Mouse (Mus musculus) adrenal gland, adult 2 months (tissue): ENCODE data around the gene Cubn. TPM values are rescaled to one million over a fixed set of nuclear protein-coding genes. Genes with fewer than 3 reads are reported as not detected.
A peak's percentile ranks its signal among the peaks of the same experiment; 100 is the strongest.

Source experiments
- DNase-seq: peaks from one replicate; pipeline ENCODE4 v3.0.0; 2021
- polyA plus RNA-seq: library from polyadenylated mRNA; depleted of rRNA; stranded (reverse); fragments of >200 nt; gene quantifications from 2 replicates; pipeline ENCODE4 v1.2.3, GENCODE M21; 2012
- total RNA-seq, 2 experiments: library from RNA; stranded (reverse); gene quantifications; 2 replicates each; pipeline ENCODE4 v1.2.3; 2021

The Cubn gene
- total and polyA plus RNA-seq, 3 experiments: 0.01 to 0.38 (median 0.06) TPM

- no peak for DNase-seq
Observed at GRCm38 (mm10) chr2:13352775-13353174, 138.8 kb downstream of the Cubn start.

DNA sequence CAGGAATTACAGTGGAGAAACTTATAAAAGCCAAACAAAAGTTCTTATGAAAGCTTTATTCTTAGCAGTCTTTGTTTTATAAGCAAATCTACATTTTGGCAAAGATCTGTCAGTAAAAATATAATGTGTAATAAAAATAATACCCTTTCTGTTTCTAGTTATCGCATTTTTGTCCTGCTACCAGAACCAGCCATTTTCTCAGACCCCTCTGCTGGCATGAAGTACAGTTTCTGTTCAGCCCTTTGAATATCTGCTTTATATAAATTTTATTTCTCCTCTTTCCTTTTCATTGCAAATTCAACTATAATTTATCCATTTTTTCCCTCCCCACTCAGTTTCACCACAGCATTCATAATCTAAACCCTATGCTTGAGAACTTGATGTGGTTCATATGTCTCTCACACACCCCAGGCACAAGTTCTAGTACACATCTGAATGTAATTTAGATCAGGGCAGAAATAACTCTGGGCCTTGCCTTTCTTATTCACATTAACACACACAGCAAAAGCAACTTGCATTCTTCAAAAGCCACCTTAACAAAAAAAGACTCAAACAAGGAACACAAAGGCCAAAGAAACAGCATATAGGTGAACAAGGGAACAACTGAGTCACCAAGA, 139.4 kb downstream of the Cubn start:
- DNase-seq: no peak

DNA sequence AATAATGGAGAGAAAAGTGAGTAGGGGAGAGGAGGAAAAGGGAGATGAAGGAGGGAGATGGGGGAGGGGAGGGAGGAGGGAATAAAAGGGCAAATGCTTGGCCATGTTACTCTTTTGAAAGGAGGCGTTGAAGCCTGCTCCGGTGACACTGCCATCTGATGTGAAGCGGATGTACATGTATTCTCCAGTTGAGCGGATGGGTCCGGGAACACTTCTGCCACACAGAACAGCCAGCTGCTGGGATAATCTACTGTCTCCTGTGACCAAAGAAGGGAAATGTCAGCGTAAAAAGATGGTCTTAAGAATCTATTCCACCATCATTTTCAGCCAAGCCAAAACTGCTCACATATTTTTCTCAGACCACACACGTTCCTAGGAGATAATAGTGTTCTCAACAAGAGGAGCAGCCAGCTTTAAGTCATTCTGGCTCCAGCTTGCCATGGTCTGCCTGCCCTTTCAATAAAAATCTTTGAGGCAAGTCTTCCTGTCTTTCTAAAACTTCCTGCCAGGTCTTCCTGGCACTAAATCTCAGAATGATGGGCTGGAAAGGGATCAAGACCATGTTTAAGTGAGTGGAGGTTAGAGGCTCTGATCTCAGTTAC, 149.2 kb downstream of the Cubn start:
- no peak for DNase-seq

DNA sequence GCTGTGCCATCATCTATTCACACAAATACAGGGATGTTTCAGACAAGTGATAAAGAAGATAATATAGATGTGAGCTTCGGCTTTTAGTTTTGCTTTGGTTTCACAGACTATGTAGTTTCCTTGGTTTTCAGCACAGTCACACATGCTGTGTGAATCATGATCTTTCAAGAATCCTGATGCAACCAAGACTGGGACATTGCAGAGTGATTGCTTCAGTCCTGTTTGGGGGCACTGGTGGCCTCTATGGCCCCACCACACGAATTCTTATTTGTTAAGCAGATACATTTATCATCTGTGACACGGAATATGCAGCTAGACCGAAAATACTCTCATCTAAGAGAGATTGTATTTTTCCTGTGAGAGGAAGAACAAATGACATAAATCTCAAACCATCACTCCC, 156.2 kb downstream of the Cubn start:
- DNase-seq: no peak

- DNase-seq: no peak
Observed at GRCm38 (mm10) chr2:13329754-13330417, 161.7 kb downstream of the Cubn start.

GRCm38 (mm10) chr2:13303376-13303775, 188.2 kb downstream of the Cubn start:
- peak; percentile 15 for DNase-seq

- peak; percentile 15 for DNase-seq
Observed at GRCm38 (mm10) chr2:13299031-13299430, 192.6 kb downstream of the Cubn start.

DNA sequence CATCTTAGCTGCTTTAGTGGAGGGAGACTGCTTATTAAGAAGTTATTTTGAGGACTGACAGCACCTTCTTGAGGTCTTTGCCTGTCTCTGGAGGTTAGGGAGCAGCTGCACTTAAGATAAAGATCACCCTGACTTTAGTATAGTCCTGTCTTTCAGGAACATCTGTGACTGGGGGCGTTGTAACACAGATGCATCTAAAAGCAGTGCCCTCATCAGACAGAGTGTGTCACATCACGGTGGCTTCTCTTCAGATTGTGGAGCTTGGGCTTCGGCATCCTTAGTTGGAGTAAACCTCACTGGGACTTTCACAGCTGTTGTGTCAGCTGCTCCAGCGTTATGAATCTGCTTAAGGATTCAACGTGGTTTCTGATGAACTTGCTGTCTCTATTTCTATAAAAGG, 193.9 kb downstream of the Cubn start:
- no peak for DNase-seq

DNA sequence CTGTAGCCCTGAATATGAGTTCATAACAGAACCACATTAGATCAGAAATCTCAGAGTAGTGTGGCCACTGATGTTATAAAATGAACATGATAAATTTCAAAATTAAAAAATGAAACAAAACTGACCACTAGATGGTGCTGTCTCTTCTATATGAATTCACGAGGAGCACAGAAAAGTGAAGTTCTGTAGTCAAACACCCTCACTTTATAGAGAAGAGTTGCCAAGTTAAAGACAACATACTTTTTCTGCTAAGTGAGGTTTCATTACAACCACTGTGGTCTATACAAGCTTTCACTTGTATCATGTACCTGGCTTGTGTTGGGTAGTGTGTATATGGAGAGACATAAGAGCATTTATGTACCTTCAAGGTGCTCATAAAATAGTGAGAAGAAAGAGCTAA, 201.0 kb downstream of the Cubn start:
- DNase-seq: no peak

DNA sequence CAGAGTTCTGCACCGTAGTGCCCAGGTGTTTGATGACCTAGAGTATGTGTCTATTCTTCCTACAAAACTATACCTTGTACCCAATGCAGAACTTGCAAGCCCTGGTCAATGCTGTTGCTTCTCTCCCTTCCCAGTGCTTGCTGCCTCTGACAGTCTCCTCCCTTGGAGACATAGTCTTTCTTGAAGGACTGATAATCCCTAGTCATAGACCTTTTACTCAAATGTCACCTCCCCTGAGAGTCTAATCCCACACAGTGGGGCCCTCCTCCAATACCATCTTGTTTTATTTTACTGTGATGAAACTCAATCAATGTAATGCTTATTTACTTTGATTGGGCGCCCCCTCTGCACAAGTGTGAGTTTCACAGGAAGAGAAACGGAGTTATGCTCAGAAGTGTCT, 201.5 kb downstream of the Cubn start:
- DNase-seq: no peak

DNA sequence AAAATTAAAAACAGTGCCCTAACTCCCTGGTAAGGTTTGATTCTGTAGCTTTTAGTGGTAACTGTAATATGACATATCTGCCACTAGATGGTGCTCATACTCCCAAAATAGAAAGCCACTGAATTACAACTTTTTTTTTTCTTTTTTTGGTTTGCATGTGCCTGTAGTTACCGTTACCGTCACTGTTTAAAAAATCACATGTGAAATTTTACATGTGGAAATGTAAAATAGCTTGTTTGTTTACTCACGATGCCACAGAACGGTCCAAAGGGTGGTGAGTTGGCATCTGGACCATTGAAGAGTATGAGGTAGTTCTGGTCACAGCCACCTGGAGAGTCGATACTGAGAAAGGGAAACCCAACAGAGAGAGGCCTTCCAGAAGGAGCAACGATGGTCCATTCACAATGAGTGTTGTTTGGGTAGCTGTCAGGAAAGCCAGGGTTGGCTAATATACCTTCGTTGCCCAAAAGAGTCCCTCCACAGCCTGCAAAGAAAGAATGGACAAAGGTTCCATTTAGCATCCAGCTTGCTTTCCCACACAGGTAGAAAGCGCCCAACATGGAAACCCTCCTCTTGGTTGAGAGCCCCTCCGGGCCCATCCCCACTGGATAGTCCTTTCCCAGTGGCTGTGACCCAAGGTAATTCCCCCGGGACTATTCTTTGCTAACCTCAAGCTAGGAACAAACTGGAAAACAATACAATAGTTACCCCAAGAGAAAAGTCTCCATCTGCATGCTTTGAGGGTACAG, 213.3 kb downstream of the Cubn start:
- no peak for DNase-seq

DNA sequence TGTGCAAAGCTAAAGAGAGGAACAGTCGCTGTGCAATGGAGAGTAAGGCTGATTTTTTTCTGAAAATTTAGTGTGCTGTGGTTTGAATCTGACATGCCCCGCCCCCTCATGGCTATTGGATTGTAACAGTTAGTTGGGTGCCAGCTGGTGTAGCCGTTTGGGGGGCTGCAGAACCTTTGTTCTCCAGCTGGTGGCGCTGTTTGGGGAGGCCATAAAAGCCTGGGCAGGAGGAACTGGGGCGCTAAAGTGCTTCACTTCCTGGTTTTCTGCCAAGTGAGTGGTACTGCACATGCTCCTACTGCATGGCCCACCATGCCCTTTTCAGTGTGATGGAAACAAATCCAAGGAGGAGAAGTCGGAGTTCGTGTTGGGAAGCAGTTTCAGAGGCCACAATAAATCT, 215.7 kb downstream of the Cubn start:
- no peak for DNase-seq

- peak; percentile 98 for DNase-seq
Observed at GRCm38 (mm10) chr2:13271165-13271957, 220.3 kb downstream of the Cubn start, which contains the start of gene Rsu1. Gene Rsu1 (minus strand): TSS chr2:13271415.

DNA sequence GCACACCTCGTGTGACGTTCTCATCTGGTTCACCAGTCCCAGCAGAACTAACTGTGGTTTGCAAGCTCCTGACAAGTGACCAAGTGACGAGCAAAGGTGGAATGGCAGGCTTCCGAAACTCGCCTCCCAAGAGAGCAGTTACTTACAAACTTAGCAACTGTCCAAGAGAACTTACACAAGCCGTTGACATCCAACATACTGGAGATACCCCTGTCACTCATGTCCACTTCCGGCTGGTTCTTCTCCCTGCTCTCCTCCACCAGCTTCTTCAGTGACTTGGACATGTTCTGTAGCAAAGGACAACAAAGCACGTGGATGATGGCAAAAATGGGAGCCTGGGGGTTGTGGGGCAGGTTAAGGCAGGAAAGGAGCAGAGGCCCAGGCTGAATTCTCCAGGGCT, 220.9 kb downstream of the Cubn start:
- no peak for DNase-seq

- DNase-seq: no peak
Observed at GRCm38 (mm10) chr2:13268681-13269293, 222.8 kb downstream of the Cubn start.

DNA sequence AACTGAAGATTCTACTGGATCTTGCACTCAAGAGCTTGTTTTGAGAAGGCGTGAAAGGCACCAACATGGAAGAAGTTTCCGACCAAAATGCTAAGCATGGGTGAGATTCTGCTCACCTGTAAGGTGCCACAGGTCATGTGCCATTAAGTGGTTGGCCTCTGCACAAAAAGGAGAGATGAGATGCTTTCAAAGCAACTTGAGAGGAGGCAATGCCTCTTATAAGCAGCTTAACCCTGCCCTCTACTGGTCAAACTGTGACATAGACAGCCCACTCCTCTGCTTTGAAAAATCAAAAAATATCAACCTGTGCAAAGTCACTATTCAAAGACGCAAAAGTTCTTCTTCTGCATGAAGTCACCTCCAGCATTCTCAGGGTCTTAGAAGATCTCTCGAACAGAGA, 226.7 kb downstream of the Cubn start:
- no peak for DNase-seq

- no peak for DNase-seq
Observed at GRCm38 (mm10) chr2:13263150-13263549, 228.5 kb downstream of the Cubn start.

GRCm38 (mm10) chr2:13258606-13259005, 233.0 kb downstream of the Cubn start:
- no peak for DNase-seq

DNA sequence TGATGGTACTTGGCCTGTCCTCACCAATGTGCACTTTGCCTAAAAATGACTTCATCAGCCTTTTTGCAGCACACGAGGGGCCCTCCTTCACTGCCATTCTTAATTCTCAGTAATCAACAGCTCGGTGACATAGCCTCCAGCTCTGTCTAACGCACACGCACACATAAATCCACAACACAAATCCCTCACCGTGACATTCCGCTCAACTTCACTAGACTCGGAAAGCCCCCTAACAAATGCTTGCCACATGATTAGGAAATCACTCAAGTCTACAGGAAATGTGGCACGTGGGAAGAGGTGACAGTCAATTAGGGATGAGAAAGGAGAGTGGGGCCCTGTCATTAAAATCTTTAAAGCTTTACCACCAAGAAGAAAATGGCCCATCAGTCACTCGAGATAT, 250.9 kb downstream of the Cubn start:
- no peak for DNase-seq

- peak; percentile 46 for DNase-seq
Observed at GRCm38 (mm10) chr2:13237140-13237901, 254.3 kb downstream of the Cubn start.

- peak; percentile 72 for DNase-seq
Observed at GRCm38 (mm10) chr2:13235696-13236095, 255.9 kb downstream of the Cubn start.
